Mouse (Mus musculus) lung, postnatal 36 days (tissue): Measurements from ENCODE around the gene Hp1bp3.

Experiments
- DNase-seq: peaks from one replicate; pipeline ENCODE4 v3.0.0; 2022; ENCODE audit warnings: mixed read lengths

Hp1bp3 gene

DNA sequence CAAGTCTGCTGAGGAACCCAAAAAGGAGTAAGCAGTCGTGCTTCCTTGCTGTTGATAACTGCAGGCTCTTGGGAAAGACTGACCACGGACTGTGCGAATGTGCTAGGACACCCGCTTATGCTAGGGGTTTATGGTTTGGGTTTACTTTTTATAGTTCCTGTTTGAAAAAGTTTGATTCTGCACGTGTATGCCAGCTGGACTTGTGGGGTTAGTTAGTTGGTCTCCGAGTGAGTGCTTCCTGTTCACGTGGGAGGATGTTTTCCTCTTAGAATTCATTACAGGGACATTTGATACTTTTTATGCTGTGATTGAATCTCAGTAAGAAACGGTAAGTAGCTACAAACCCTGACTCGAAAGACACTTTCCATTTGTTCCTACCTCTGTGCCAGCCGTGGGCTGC, 7.5 kb downstream of the Hp1bp3 start:
- no peak for DNase-seq

DNA sequence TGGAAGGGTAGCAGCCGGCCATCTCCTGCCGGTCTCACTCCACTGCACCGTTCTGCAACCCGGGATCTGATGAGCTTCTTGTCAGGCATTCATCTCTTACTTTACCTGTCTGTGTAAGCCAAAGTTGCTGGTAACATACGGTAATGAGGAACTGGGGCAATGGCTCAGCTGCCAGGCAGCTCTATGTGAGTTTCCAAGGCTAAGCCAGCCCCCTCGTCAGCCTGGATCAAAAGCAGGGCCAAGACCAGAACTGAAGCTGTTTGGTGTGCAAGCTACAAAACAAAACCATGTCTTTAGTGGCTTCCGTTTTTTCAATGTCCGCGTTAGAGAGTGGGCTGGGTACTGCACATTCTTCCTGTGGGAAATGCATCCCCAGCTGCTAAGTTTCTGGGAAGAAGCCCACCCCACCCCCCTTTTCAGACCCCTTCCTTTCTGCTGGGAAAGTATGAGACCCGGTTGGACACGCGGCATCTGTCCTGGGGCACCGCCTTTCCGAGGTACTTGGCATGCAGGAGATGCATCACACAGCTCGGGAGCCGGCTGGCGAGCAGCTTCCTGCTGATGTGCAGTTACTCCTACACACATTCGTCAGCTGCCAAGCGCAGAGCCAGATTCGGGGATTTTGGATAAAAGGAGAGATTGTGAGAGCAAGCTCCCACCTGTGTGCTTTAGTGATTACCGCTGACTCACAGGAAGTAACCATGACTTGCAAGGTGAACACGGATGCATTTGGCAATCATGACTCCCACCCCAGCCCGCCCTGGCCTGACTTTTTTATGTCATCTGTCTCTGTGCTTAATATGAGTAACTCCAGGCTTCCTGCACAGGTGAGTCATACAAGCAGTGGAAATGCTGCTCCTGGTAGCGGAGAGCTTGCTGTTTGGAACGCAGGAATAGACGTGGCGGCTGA, 30.9 kb downstream of the Hp1bp3 start:
- DNase-seq, result no peak

DNA sequence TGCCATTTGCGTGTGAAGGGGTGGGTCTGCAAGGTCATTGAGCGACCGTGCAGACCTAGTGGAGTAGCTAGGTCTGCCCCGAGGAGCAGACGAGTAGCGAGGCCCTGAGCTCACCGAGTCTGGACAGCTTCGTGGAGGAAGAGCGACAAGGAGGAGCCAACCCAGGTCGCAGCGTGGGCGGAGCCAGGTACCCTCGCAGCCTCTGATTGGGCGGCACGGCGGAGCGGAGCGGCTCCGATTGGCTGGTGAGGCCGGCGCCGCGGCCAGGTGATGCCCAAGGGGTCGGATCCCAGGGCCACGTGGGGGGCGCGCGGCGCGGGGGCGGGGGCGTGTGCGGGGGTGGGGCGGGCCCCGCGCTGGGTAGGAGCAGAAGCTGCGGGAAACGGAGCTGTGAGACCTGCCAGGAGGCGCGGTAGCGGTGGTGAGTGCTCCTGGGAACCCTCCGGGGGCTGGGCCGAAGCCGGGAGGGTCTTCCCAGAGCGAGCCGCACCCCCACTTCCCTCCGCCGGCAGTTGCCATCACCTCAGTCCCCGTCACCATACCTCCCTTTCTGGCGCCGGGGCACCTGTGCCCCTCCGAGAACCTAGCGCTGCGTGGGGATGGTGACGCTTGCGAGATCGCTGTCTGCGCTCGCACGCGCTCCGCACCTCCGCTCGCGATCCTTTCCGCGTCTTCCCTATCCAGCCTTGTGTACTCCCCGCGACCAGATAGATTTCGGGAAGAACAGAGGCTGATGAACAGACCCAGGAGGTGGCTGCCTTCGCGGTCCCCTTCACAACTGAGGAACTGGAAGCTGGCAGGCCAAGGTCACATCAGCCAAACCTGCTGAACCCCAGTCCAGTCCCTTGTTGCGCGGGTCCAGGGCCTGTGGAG, 34.2 kb downstream of the Hp1bp3 start, which contains the start of the genes Sh2d5 and Kif17:
Gene Sh2d5, plus strand, starts transcription at position 316 of the 873 bp plus-strand sequence.
Gene Kif17, plus strand, starts transcription at position 348 of the 873 bp plus-strand sequence.
- DNase-seq, result peak; percentile 75

DNA sequence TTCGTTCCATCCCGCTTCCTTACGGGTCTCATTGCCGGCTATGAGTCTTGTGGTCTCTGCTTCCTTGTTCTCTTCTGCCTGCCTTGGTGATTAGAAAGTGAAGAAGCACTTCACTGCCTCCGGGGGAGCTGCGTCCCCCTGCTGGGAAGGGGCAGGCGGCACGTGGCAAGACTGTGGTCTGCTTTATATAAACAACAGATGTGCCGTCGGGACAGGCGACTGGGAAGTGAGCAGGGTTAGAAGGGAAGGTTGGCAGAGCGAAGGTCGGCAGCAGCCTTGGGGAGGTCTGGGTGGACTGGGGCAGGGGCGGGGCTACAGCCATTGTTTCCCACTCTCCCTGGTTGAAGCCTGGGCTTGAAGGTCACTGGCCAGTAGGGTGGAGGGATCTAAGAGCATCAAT, 35.7 kb downstream of the Hp1bp3 start:
- no peak for DNase-seq

DNA sequence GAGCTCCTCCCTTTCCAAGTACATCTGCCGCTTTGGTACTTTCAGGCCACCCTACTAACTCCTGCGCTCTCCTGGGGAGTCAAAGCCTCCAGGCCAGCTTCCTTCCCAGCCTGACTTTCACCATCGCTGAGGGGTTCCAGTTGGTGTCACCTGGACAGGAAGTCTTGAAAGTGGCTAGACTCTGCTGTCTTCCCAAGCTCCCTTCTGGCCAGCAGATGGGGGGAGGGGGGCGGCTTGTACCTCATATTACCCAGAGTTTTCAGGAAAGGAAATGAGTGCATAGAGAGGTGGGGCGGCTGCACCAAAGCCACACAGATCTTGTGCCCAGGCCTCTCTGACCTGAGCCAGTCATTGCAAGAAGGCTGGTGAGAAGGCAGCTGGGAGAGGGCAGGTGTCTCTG, 36.1 kb downstream of the Hp1bp3 start:
- no peak for DNase-seq

DNA sequence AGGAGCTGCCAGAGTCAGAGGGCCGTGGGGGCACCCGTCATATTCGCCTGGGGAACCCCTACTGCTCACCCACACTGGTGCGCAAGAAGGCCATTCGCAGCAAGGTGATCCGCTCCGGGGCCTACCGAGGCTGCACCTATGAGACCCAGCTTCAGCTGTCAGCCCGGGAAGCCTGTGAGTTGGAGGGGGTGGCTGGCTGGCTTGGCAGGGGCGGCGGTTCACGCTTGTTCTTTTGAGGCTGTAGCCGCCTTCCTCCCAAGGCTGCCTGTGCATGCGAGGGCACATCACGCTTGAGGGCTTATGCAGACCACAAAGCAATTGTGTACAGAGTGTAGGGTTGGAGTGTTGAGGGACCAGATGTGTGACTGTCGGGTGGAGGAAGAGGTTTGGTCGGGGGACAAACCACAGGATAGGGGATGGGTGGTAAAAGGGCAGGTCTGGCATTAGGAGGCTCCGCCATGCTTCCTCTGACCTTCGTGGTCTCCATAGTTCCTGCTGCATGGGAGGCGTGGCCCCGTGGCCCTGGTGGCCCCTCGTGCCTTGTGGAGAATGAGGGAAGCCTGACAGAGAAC, 41.1 kb downstream of the Hp1bp3 start:
- DNase-seq, result no peak

DNA sequence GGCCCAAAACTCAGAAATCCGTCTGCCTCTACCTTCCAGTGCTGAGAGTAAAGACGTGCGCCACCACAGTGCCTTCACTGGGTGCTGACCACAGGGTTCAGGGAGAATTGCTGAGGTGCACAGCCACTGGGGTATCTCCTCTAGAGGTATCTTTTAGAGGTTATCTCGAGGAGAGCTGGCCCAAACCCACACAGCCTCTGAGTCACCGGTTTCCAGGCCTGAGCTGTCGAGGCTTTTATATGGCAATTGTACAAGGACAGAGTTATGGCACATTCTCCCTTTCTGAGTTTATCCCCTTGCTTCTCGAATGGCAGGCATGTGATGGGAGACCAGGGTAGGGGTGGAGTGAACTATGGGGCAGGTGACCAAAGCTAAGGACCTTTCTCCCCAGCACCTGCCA, 42.6 kb downstream of the Hp1bp3 start:
- no peak for DNase-seq

DNA sequence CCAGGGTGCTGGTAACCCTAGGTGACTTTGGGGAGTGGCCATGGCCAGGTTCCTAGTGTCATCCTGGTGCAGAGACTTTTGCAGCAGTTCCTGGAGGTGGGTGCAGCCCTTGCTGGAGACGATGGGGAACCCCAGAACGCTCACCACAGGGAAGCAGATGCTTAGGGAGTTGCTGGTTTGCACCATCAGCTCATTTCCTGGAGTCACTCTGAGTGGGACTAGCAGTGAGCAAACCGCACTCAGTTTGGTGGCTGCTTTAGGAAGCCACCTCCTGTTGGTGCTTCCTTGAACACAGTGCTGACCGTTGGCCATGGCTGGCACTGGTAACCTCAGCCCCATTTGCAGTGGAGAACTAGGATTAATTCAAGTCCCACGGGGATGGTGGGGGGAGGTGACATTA, 43.4 kb downstream of the Hp1bp3 start:
- no peak for DNase-seq

DNA sequence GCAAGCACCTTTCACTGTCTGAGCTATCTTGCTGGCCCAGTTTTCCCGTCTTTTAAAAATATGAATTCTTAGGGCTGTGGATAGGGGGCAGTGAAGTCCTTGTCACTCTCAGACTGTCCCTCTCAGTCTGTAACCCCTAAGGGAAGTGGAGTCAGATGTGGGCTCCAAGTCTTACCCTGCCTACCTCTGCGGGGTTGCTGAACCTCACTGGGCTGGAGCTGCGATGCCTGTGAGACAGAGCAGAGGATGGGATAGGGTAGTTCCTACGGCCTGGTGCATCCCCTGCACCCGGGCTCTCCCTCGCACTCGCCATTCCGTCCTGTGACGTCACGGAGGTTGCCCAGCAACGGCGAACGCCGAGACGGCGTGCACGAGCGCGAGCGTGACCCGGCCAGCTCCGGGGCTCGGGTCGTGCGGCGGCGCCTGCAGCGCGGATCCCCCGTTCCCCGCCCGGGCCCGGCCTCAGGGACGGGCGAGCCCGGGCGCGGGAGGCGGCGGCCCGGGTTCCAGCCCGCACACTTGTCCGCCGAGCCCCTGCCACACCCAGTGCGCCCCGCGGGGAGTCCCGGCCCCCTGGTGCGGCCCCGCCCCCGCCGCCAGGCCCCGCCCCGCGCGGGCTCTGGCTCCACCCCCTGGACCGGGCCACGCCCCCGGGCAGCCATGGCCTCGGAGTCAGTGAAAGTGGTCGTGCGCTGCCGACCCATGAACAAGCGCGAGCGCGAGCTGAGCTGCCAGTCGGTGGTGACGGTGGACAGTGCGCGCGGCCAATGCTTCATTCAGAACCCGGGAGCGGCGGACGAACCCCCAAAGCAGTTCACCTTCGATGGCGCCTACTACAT, 46.0 kb downstream of the Hp1bp3 start:
- DNase-seq, result peak; percentile 88

DNA sequence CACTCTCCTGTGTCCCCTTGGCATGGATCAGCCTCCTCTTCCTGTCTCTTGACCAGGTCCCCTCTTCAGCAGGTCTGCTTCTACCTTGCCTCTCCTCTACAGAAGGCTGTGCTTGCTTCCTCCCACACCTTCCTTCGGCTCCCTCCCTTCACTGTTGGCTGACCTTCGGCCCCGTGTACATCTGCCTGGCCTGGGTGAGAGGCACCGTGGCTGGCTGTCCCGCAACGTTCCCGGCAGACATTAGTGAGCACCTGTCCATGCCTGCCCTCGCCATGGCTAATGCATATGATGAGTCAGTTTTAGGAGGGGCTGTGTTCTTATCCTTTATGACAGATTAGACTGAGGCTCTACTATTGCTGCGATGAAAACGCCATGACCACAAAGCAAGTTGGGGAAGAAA, 51.8 kb downstream of the Hp1bp3 start:
- no peak for DNase-seq

DNA sequence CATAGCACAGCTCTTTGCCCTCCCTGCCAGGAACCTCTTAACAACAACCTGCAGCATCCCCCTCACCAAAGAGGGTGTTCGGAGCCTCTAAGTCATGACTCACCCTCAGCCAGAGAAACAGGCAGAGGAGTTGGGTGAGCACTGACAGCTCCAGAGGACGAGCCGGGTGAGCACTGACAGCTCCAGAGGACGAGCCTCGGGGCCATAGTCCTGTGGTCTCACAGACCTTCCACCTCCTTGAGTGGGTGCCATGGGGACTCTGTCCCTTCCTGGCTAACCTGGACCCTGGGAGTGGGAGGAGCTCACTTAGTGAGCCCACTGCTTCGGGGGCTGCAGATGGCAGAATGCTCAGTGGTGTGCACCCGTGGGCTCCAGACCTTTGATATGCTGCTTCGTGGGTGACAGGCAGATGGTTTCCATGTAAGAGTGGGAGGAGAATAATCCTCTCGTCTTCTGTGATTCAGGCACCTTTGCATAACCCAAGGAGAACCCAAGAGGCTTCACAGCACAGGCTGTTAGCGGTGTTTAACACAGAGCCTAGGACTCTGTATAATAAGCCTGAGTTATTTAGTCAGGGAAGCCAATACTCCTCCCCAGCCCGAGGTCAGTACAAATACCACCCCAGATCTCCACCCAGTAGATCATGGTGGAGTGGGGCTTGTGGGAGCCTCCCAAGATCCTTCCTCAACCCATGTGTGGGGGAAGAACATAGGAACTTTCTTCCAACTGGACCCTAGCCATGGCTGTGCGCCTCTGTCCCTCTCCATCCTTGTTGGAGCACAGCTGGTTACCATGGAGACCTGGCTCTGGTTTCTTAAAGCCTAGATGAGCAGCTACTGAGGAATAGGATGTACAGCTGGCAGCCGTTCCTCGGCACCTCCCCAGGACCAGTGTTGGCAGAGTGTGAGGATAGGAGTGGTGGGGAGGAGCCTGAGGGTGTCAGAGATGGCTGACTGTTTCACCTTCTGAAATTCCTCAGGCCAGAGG, 56.2 kb downstream of the Hp1bp3 start:
- peak; percentile 55 for DNase-seq

DNA sequence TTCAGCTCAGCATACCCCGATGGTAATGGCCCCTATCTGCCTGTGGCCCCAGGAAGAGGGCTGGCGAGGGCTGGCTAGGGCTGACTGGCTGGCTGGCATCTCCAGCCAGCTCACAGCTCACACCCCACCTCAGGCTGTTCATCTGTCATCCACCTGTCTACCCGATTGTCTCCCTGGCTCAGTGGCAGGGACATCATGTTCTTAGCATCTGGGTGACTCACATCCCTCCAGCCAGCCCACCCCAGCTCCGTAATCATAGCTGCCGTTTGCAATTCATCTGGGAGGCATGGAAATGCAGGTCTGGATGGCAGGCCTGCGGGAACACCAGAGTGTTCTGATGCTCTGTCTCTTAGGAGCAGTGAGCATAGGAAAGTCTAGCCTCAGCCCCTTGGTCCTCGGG, 62.2 kb downstream of the Hp1bp3 start:
- no peak for DNase-seq

DNA sequence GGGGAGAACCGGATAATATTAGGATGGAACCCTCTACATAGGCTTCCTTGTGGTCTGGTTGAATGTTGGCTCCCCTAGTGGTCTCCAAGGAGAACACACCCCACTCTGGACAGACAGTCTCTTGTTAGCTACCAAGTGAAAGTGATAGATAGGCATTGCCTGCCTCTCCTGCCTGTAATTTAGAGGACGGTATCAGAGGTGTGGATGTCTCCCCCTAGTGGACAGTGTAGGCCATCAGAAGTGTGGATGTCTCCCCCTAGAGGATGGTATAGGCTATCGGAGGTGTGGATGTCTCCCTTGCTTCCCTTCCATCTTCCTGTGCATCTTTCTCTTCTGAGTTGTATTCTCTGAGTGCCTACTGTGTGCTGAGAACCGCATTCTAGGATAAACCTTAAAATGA, 66.7 kb downstream of the Hp1bp3 start:
- DNase-seq, result peak; percentile 80

DNA sequence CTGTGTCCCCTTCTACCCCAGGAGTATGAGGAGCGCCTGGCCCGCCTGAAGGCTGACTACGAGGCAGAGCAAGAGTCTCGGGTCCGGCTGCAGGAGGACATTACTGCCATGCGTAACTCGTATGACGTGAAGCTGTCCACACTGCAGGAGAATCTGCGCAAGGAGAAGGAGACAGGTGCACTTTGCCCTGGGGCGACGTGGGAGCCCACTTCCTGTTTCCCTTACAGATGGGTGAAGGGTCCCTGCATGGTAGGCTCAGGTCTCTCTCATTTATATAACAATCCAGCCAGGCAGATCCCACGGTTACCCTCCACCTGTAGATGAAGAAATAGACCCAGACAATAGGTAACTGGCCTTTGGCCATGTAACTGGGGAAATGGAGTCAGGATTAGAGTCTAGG, 70.3 kb downstream of the Hp1bp3 start:
- no peak for DNase-seq

DNA sequence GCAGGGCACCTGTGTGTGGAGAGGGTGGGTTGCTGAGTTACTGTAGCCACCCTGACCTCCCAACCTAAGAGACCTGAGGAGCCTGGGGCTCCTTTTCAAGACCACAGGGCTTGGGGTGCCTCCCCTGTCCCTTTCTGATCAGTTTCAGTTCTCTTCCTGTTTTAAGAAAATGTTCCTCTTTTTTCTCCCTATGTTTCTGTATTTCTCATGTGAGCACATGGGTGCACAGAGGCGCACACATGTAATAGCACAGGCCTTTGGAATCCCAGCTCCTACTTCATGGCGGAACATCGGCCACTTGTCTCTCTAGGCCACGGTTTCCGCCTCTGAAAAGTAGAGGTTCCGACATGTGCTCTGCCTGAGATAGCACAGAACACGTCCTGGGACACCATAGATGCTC, 72.6 kb downstream of the Hp1bp3 start:
- no peak for DNase-seq

DNA sequence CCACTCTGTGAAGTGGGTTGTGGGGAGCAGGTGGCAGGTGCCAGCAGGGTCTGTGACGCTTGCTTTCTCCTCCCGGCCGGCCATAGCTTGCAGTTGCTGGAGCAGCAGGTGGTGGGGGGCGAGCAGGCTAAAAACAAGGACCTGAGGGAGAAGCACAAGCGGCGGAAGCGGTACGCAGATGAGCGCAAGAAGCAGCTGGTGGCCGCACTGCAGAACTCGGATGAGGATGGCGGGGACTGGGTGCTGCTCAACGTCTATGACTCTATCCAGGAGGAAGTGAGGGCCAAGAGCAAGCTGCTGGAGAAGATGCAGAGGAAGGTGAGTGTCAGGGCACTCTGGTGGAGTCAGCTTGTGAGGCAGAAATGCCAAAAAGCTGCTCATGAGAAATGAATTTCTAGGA, 75.9 kb downstream of the Hp1bp3 start:
- DNase-seq, result no peak

DNA sequence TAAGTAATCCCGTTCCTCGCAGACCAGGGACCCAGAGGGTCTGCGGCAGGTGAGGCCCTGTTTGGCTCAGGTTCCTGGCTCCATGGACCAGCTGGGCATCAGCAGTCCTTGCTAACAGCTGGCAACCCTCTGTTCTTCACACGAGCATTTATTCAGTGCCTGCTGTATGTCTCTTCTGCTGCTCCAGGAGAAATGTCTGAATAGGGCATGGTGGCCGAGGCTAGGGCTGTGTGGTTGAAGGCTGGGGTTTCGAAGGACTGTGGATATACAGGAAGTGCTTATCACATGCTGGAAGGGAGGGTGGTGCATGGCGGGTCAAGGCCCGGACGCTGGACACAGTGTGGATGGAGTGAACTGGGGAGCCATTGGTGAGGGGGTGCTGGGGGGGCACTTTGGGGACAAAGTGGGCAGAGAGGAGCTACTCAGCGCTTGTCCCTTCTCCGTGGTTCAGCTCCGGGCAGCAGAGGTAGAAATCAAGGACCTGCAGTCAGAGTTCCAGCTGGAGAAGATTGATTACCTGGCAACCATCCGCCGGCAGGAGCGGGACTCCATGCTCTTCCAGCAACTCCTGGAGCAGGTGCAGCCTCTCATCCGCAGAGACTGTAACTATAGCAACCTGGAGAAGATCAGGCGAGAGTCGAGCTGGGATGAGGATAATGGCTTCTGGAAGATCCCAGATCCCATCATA, 77.3 kb downstream of the Hp1bp3 start:
- DNase-seq, result no peak

DNA sequence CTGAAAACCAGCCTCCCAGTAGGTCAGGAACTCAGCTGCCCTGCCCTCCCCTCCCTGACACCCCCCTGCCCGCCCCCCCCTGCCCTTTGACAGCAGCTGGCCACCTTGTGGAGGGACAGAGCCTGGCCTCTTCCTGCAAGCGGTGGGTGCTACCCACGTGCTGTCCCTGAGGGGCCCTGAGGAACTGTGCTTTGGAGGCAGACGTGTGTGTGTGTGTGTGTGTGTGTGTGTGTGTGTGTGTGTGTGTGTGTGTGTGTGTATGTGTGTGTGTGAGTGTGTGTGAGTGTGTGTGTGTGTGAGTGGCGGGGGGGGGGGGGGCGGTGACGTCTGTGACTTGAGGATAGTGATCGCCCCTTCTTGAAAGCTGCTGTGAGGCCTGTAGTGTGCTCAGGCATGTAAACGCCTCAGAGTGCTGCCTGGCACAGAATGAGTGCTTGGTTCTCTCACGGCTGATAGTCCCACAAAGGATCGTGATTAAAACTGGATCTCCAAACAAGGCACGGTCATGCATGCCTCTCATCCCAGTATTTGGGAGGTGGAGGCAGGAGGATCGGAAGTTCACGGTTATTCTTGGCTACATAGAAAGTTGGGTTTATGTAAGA, 78.0 kb downstream of the Hp1bp3 start:
- DNase-seq, result no peak
